Mouse (Mus musculus) B cell, adult 2 months (primary cell): ENCODE measurements around the gene Lix1.

Experiments used
- DNase-seq, 2 experiments: peaks; one replicate each; pipeline ENCODE4 v3.0.0; 2022

The Lix1 gene

GRCm38 (mm10) chr17:17499278-17499677 lies 96.8 kb downstream of the Lix1 start:
- DNase-seq = no peak

DNA sequence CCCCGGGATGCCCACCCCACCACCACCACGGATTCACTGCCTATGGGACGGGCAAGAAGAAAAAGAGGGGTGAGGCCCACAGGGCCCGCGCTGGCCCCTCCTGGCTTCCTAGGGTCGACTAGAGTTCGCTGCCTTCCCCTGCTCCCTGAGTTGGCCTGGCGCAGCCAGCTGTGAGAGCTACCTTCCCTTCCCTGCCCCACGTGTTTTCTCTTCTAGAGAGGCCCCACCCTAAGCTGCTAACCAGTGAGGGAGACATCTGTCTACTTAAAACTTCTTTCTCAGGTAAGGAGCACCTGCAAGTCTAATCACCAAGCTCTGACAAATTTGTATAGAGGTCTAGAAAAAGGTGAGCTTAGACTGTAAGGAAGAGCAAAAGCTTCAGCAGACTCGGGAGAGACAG lies 104.2 kb downstream of the Lix1 start:
- DNase-seq = no peak
